Mouse (Mus musculus) erythroblast, embryonic 14.5 days (primary cell): ENCODE results near the gene Srrm1.

ENCODE experiments used
- GATA1 ChIP-seq: IDR thresholded peaks from 2 replicates; pipeline ENCODE4 v1.6.1; 2012; ENCODE audit warnings: low read length, inconsistent platforms, mixed read lengths
- TAL1 ChIP-seq: IDR thresholded peaks from 3 replicates; pipeline ENCODE4 v1.6.1; 2012; ENCODE audit warnings: low read length, inconsistent platforms, mixed read lengths

- TF ChIP-seq TAL1 (no peak), GATA1 (no peak)
Observed at GRCm38 (mm10) chr4:135276681-135277379, 76.3 kb downstream of the Srrm1 start.
